Mouse (Mus musculus) kidney, embryonic 16.5 days (tissue): ENCODE results near the gene Bbof1. TPM values are rescaled to one million over a fixed set of nuclear protein-coding genes. Genes with fewer than 3 reads are reported as not detected.
A peak's percentile ranks its signal among the peaks of the same experiment; 100 is the strongest.

Experiments used
- ATAC-seq: fragments of 200-750 bp; cut with Nextera tagmentation; 2 replicates; pipeline ENCODE4 v1.8.0; 2017; ENCODE audit warnings: moderate TSS enrichment; ENCODE audit not compliant: low FRiP score, low TSS enrichment
- H3K27ac ChIP-seq: fragments of 300-500 bp; sonication (generic); 2 replicates; pipeline ENCODE4 v1.5.1; 2014; ENCODE audit warnings: low read length
- H3K27me3 ChIP-seq: fragments of 300-500 bp; sonication (generic); 2 replicates; pipeline ENCODE4 v1.6.1; 2014; ENCODE audit warnings: low read length, control low read depth, mixed read lengths; ENCODE audit not compliant: insufficient read depth
- H3K36me3 ChIP-seq: fragments of 300-500 bp; sonication (generic); 2 replicates; pipeline ENCODE4 v1.6.1; 2014; ENCODE audit warnings: low read length, control low read depth, mixed read lengths; ENCODE audit not compliant: insufficient read depth
- H3K4me1 ChIP-seq: fragments of 300-500 bp; sonication (generic); 2 replicates; pipeline ENCODE4 v1.6.1; 2014; ENCODE audit warnings: low read length, control low read depth, mixed read lengths; ENCODE audit not compliant: insufficient read depth
- H3K4me2 ChIP-seq: fragments of 300-500 bp; sonication (generic); replicated peaks from 2 replicates; pipeline ENCODE4 v1.6.1; 2014; ENCODE audit warnings: low read depth, low read length
- H3K4me3 ChIP-seq: fragments of 300-500 bp; sonication (generic); 2 replicates; pipeline ENCODE4 v1.5.1; 2014; ENCODE audit warnings: mild to moderate bottlenecking, low read length
- H3K9ac ChIP-seq: fragments of 300-500 bp; sonication (generic); replicated peaks from 2 replicates; pipeline ENCODE4 v1.6.1; 2014; ENCODE audit warnings: low read length
- H3K9me3 ChIP-seq: fragments of 300-500 bp; sonication (generic); 2 replicates; pipeline ENCODE4 v1.6.1; 2016; ENCODE audit warnings: low read length, control low read depth
- WGBS: fragments of 180-500 bp; shearing (Covaris S2); extraction: QIAGEN DNeasy Blood & Tissue Kit; methylation state at CpG from one replicate; pipeline ENCODE4 v1.1.7; 2014; 5-methylcytosine and 5-hydroxymethylcytosine counted together
- polyA plus RNA-seq: library from polyadenylated mRNA; unstranded; fragments of >200 nt; fragmentation: Nextera tagmentation; extraction: Ambion mirVana; gene quantifications from 2 replicates; pipeline ENCODE4 v1.2.1, GENCODE M21; 2015

The Bbof1 gene
- polyA plus RNA-seq, 1 experiment from 2014 or later, result 1.5 TPM

GRCm38 (mm10) chr12:84451801-84452200, 42.9 kb downstream of the Bbof1 start:
- H3K4me3 ChIP-seq, result peak overlapping the region; percentile 95
- peaks cover 16% of the 10 kb centered on the region for H3K4me1 ChIP-seq
- under 1% methylated on average over 11 of the region's 11 CpGs for WGBS
- H3K27me3 ChIP-seq, result no peaks in the 10 kb centered on the region
- H3K9me3 ChIP-seq, result no peaks in the 10 kb centered on the region
- H3K4me2 ChIP-seq, result peak overlapping the region; percentile 90
- no peaks in the 10 kb centered on the region for H3K36me3 ChIP-seq
- peak overlapping the region; percentile 78 for H3K9ac ChIP-seq
- peak overlapping the region; percentile 71; the same call in 1 of the 2 replicates for H3K27ac ChIP-seq
- no peak for ATAC-seq

- WGBS, result 93% methylated on average over 3 of the region's 3 CpGs
- no peaks in the 10 kb centered on the region for H3K27me3 ChIP-seq
- H3K9ac ChIP-seq, result no peak overlapping the region
- H3K27ac ChIP-seq, result no peak overlapping the region
- H3K4me3 ChIP-seq, result no peak overlapping the region
- ATAC-seq, result no peak
- H3K36me3 ChIP-seq, result peaks cover 24% of the 10 kb centered on the region
- H3K4me2 ChIP-seq, result no peak overlapping the region
- 0 out of 2 replicates have a peak, but pooled peaks cover 4% of the 10 kb centered on the region for H3K9me3 ChIP-seq
- peaks cover 10% of the 10 kb centered on the region; the same call in 1 of the 2 replicates for H3K4me1 ChIP-seq
These were observed 48.0 kb downstream of the Bbof1 start for GRCm38 (mm10) chr12:84456911-84457310.

GRCm38 (mm10) chr12:84459845-84460244, 51.0 kb downstream of the Bbof1 start:
- 70% methylated on average over 1 of the region's 1 CpGs for WGBS
- no peaks in the 10 kb centered on the region for H3K4me1 ChIP-seq
- H3K9ac ChIP-seq, result no peak overlapping the region
- no peak overlapping the region for H3K27ac ChIP-seq
- no peak overlapping the region for H3K4me3 ChIP-seq
- no peak overlapping the region for H3K4me2 ChIP-seq
- H3K27me3 ChIP-seq, result no peaks in the 10 kb centered on the region
- H3K36me3 ChIP-seq, result peaks cover 38% of the 10 kb centered on the region
- H3K9me3 ChIP-seq, result 0 out of 2 replicates have a peak, but pooled peaks cover 4% of the 10 kb centered on the region
- no peak for ATAC-seq

- Histone ChIP-seq H3K4me2 (no peak overlapping the region), H3K27me3 (no peaks in the 10 kb centered on the region), H3K9me3 (0 out of 2 replicates have a peak, but pooled peaks cover 4% of the 10 kb centered on the region), H3K9ac (no peak overlapping the region), H3K4me1 (no peaks in the 10 kb centered on the region), H3K27ac (no peak overlapping the region), H3K4me3 (no peak overlapping the region), H3K36me3 (peaks cover 39% of the 10 kb centered on the region)
- WGBS, result 87% methylated on average over 5 of the region's 5 CpGs
- no peak for ATAC-seq
These were observed 52.5 kb downstream of the Bbof1 start for GRCm38 (mm10) chr12:84461416-84461815.

- WGBS, result 91% methylated on average over 3 of the region's 3 CpGs
These were observed 54.0 kb downstream of the Bbof1 start for GRCm38 (mm10) chr12:84462856-84463255.

GRCm38 (mm10) chr12:84468701-84469100, 59.8 kb downstream of the Bbof1 start:
- Histone ChIP-seq H3K4me2 (no peak overlapping the region), H3K4me1 (no peaks in the 10 kb centered on the region)
- 3% methylated on average over 1 of the region's 1 CpGs for WGBS

More at GRCm38 (mm10) chr12:84462856-84463255, 54.0 kb downstream of the Bbof1 start:
- Histone ChIP-seq H3K9me3 (0 out of 2 replicates have a peak, but pooled peaks cover 4% of the 10 kb centered on the region), H3K27ac (no peak overlapping the region), H3K36me3 (peaks cover 34% of the 10 kb centered on the region), H3K9ac (no peak overlapping the region), H3K4me1 (no peaks in the 10 kb centered on the region), H3K27me3 (no peaks in the 10 kb centered on the region), H3K4me2 (no peak overlapping the region), H3K4me3 (no peak overlapping the region)
- no peak for ATAC-seq

GRCm38 (mm10) chr12:84478937-84479336, 70.1 kb downstream of the Bbof1 start:
- WGBS, result 74% methylated on average over 7 of the region's 7 CpGs
- Histone ChIP-seq H3K4me1 (peaks cover 4% of the 10 kb centered on the region), H3K27ac (no peak overlapping the region), H3K27me3 (no peaks in the 10 kb centered on the region), H3K9me3 (no peaks in the 10 kb centered on the region), H3K36me3 (0 out of 2 replicates have a peak, but pooled peaks cover 6% of the 10 kb centered on the region), H3K4me3 (no peak overlapping the region), H3K4me2 (no peak overlapping the region), H3K9ac (no peak overlapping the region)
- no peak for ATAC-seq

More at GRCm38 (mm10) chr12:84468701-84469100, 59.8 kb downstream of the Bbof1 start:
- Histone ChIP-seq H3K9ac (no peak overlapping the region), H3K27ac (no peak overlapping the region), H3K4me3 (no peak overlapping the region), H3K36me3 (peaks cover 9% of the 10 kb centered on the region; the same call in 1 of the 2 replicates), H3K9me3 (no peaks in the 10 kb centered on the region), H3K27me3 (no peaks in the 10 kb centered on the region)
- no peak for ATAC-seq

- peaks cover 4% of the 10 kb centered on the region for H3K4me1 ChIP-seq
- no peaks in the 10 kb centered on the region for H3K27me3 ChIP-seq
- no peak overlapping the region for H3K4me2 ChIP-seq
- 0 out of 2 replicates have a peak, but pooled peaks cover 2% of the 10 kb centered on the region for H3K36me3 ChIP-seq
- H3K27ac ChIP-seq, result no peak overlapping the region
- H3K9ac ChIP-seq, result no peak overlapping the region
- ATAC-seq, result no peak
- H3K9me3 ChIP-seq, result no peaks in the 10 kb centered on the region
- 26% methylated on average over 2 of the region's 2 CpGs for WGBS
- no peak overlapping the region for H3K4me3 ChIP-seq
These were observed 72.4 kb downstream of the Bbof1 start for GRCm38 (mm10) chr12:84481251-84481650.

GRCm38 (mm10) chr12:84482778-84483585, 74.1 kb downstream of the Bbof1 start:
- H3K9me3 ChIP-seq, result no peaks in the 10 kb centered on the region
- WGBS, result 38% methylated on average over 14 of the region's 14 CpGs
- no peak overlapping the region for H3K4me2 ChIP-seq
- peak; percentile 35; the same call in 1 of the 2 replicates for ATAC-seq
- no peak overlapping the region for H3K27ac ChIP-seq
- no peak overlapping the region for H3K9ac ChIP-seq
- no peaks in the 10 kb centered on the region for H3K27me3 ChIP-seq
- peaks cover 12% of the 10 kb centered on the region for H3K4me1 ChIP-seq
- H3K4me3 ChIP-seq, result no peak overlapping the region
- 0 out of 2 replicates have a peak, but pooled peaks cover 2% of the 10 kb centered on the region for H3K36me3 ChIP-seq
